Mouse (Mus musculus) heart, postnatal 0 days (tissue): ENCODE results near the gene Slc17a5.

Source experiments
- CTCF ChIP-seq: IDR thresholded peaks from 2 replicates; pipeline ENCODE4 v1.5.1; 2016; ENCODE audit warnings: antibody characterized with exemption, control low read depth, low read depth
- EP300 ChIP-seq: IDR thresholded peaks from 2 replicates; pipeline ENCODE4 v1.6.1; 2016; ENCODE audit warnings: antibody characterized with exemption, low read depth

DNA sequence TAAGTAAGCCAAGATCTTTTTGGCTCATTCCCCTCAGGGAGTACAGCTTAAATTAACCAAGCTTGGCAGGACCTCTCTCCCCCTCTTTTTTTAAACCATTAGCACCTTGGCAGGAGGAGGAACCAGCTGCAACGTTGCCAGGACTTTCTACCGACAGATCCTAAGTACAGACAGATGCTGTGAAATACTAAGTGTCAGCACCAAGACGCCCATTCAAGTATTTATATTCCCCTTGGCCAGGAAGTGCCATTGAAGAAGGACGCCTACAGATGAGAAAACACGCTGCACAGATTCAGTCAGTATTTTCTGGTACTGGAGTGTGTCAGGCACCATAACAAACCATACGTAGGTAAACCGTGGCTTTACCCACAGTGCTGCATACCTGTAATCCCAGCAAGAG is 40.9 kb downstream of the Slc17a5 start:
- no peak for TF ChIP-seq CTCF
- TF ChIP-seq EP300, result no peak
